Mouse (Mus musculus): Measurements from ENCODE around the gene Mdga2. TPM values are rescaled to one million over a fixed set of nuclear protein-coding genes. Genes with fewer than 3 reads are reported as not detected.

Mdga2 gene
- polyA plus RNA-seq, 1 experiment: not detected

GRCm38 (mm10) chr12:66734536-66734935 lies 487.8 kb downstream of the Mdga2 start:
- Histone ChIP-seq H3K36me3 (replicated peaks; ENCODE audit: low read length) (no peaks in the 10 kb centered on the region), H3K27me3 (replicated peaks) (no peaks in the 10 kb centered on the region), H3K9me3 (no peaks in the 10 kb centered on the region), H3K4me3 (replicated peaks) (no peak overlapping the region), H3K4me1 (peaks cover 3% of the 10 kb centered on the region; the same call in 1 of the 2 replicates)
- no peak for TF ChIP-seq FLI1 (IDR thresholded peaks at IDR 0.05; ENCODE audit: low read length)
- TF ChIP-seq GATA1 (IDR thresholded peaks at IDR 0.05; ENCODE audit: borderline replicate concordance, low read length): no peak

- Histone ChIP-seq H3K4me3 (replicated peaks) (no peak overlapping the region), H3K4me1 (no peaks in the 10 kb centered on the region), H3K27me3 (replicated peaks) (no peaks in the 10 kb centered on the region), H3K9me3 (no peaks in the 10 kb centered on the region), H3K36me3 (replicated peaks; ENCODE audit: low read length) (no peaks in the 10 kb centered on the region)
- TF ChIP-seq FLI1 (IDR thresholded peaks at IDR 0.05; ENCODE audit: low read length) (no peak), GATA1 (IDR thresholded peaks at IDR 0.05; ENCODE audit: borderline replicate concordance, low read length) (no peak)
These were observed 497.9 kb downstream of the Mdga2 start for GRCm38 (mm10) chr12:66724474-66724873.

GRCm38 (mm10) chr12:66708334-66708733 lies 514.0 kb downstream of the Mdga2 start:
- Histone ChIP-seq H3K4me3 (replicated peaks) (no peak overlapping the region), H3K27me3 (replicated peaks) (no peaks in the 10 kb centered on the region), H3K36me3 (replicated peaks; ENCODE audit: low read length) (no peaks in the 10 kb centered on the region), H3K9me3 (no peaks in the 10 kb centered on the region), H3K4me1 (no peaks in the 10 kb centered on the region)
- TF ChIP-seq GATA1 (IDR thresholded peaks at IDR 0.05; ENCODE audit: borderline replicate concordance, low read length): no peak
- TF ChIP-seq FLI1 (IDR thresholded peaks at IDR 0.05; ENCODE audit: low read length): no peak

- no peaks in the 10 kb centered on the region for H3K4me1 ChIP-seq
- H3K27me3 ChIP-seq (replicated peaks): no peaks in the 10 kb centered on the region
- H3K9me3 ChIP-seq: no peaks in the 10 kb centered on the region
- H3K4me3 ChIP-seq (replicated peaks): no peak overlapping the region
- TF ChIP-seq FLI1 (IDR thresholded peaks at IDR 0.05; ENCODE audit: low read length) (no peak), GATA1 (IDR thresholded peaks at IDR 0.05; ENCODE audit: borderline replicate concordance, low read length) (no peak)
- no peaks in the 10 kb centered on the region for H3K36me3 ChIP-seq (replicated peaks; ENCODE audit: low read length)
These were observed 514.9 kb downstream of the Mdga2 start for GRCm38 (mm10) chr12:66707431-66707830.

DNA sequence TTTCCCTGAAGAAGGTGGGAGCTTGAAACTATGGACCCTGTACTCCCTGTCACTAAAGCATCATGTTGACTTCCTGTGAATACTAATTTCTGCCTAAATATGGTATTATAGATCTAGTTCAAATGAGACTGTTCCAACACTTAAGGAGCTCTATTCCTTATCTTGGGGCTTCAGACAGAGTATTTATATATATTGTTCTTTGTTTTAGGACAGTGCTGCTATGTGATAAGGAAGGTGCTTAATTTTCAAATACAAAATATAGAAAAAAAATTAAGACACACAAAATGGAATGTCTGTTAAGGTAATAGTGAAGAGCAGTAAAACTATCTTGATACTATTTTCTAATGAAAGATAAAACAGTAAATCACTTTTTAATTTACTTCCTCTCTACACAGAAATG lies 517.3 kb downstream of the Mdga2 start:
- Histone ChIP-seq H3K4me1 (no peaks in the 10 kb centered on the region), H3K9me3 (no peaks in the 10 kb centered on the region), H3K27me3 (replicated peaks) (no peaks in the 10 kb centered on the region), H3K4me3 (replicated peaks) (no peak overlapping the region), H3K36me3 (replicated peaks; ENCODE audit: low read length) (no peaks in the 10 kb centered on the region)
- TF ChIP-seq FLI1 (IDR thresholded peaks at IDR 0.05; ENCODE audit: low read length): no peak
- no peak for TF ChIP-seq GATA1 (IDR thresholded peaks at IDR 0.05; ENCODE audit: borderline replicate concordance, low read length)

DNA sequence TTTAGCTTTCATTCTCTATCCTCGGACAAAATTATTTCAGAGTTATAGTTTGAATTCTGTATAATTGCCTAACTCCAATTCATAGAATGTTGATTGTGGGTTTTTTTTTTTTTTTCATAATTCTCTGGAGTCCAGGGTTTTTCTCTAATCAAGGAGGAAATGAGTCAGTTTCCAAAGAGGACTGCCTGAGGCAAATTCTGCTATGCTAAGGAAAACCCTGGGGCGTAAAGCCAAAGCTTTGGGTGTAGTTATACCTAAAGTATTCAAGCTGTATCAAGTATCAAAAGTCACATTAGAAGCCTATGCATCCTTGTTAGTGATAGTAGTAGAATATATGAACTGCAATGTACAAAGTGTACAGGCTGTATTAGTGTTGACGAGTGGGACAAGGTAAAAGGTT lies 519.6 kb downstream of the Mdga2 start:
- Histone ChIP-seq H3K36me3 (replicated peaks; ENCODE audit: low read length) (no peaks in the 10 kb centered on the region), H3K27me3 (replicated peaks) (no peaks in the 10 kb centered on the region), H3K9me3 (no peaks in the 10 kb centered on the region), H3K4me3 (replicated peaks) (no peak overlapping the region), H3K4me1 (no peaks in the 10 kb centered on the region)
- TF ChIP-seq GATA1 (IDR thresholded peaks at IDR 0.05; ENCODE audit: borderline replicate concordance, low read length): no peak
- no peak for TF ChIP-seq FLI1 (IDR thresholded peaks at IDR 0.05; ENCODE audit: low read length)

GRCm38 (mm10) chr12:66679558-66679957 lies 542.8 kb downstream of the Mdga2 start:
- no peaks in the 10 kb centered on the region for H3K27me3 ChIP-seq (replicated peaks)
- H3K4me1 ChIP-seq: peaks cover 4% of the 10 kb centered on the region; the same call in 1 of the 2 replicates
- H3K36me3 ChIP-seq (replicated peaks; ENCODE audit: low read length): no peaks in the 10 kb centered on the region
- H3K4me3 ChIP-seq (replicated peaks): no peak overlapping the region
- TF ChIP-seq FLI1 (IDR thresholded peaks at IDR 0.05; ENCODE audit: low read length) (no peak), GATA1 (IDR thresholded peaks at IDR 0.05; ENCODE audit: borderline replicate concordance, low read length) (no peak)
- H3K9me3 ChIP-seq: no peaks in the 10 kb centered on the region

DNA sequence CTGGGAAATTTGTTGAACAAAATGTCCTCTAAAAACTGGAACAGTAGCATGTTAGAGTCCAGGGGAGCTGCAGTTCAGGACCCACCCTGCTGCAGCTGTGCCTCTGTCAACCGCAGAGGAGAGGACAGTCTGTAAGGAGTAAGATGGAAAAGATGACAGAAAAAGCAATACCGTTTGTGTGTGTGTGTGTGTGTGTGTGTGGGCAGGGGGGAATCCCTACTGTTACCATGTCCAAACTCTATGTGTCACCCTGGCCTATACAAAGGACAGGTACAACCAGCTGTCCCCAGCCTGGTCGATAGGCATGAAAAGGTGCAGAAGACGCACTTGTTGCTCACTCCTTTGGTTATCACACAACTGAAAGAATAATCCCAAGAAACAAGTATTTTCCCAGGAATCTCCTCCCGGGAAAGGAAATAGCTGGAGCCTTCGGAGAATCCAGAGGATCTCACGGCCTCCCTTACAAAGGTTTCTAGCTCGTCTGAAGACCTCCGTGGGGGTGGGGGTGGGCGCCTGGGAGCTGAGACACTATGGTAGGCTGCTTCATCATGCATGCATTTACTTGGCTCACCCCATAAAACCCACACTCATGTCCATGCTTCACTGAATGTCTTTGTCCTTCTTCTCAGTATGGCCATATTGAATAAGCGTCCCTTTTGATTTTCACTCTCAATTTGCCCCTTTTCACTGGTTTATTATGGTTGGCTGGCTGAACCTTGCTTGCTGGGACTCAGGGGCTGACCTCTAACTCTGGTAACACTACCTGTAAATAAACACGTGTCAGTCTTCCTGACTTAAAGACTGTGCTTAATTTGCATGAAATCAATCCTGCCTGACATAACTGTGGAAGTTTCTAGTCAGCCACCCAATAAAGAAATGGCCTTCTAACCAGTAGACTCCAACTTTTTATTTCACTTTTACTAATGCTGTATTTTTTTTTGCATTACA lies 573.5 kb downstream of the Mdga2 start:
- no peaks in the 10 kb centered on the region for H3K9me3 ChIP-seq
- TF ChIP-seq GATA1 (IDR thresholded peaks at IDR 0.05; ENCODE audit: borderline replicate concordance, low read length) (no peak), FLI1 (IDR thresholded peaks at IDR 0.05; ENCODE audit: low read length) (no peak)
- no peaks in the 10 kb centered on the region for H3K36me3 ChIP-seq (replicated peaks; ENCODE audit: low read length)
- H3K27me3 ChIP-seq (replicated peaks): no peaks in the 10 kb centered on the region
- H3K4me1 ChIP-seq: no peaks in the 10 kb centered on the region
- no peak overlapping the region for H3K4me3 ChIP-seq (replicated peaks)

- TF ChIP-seq FLI1 (IDR thresholded peaks at IDR 0.05; ENCODE audit: low read length): no peak
- Histone ChIP-seq H3K4me1 (no peaks in the 10 kb centered on the region), H3K36me3 (replicated peaks; ENCODE audit: low read length) (no peaks in the 10 kb centered on the region), H3K4me3 (replicated peaks) (no peak overlapping the region), H3K9me3 (no peaks in the 10 kb centered on the region), H3K27me3 (replicated peaks) (no peaks in the 10 kb centered on the region)
These were observed 581.9 kb downstream of the Mdga2 start for GRCm38 (mm10) chr12:66640408-66640807.

DNA sequence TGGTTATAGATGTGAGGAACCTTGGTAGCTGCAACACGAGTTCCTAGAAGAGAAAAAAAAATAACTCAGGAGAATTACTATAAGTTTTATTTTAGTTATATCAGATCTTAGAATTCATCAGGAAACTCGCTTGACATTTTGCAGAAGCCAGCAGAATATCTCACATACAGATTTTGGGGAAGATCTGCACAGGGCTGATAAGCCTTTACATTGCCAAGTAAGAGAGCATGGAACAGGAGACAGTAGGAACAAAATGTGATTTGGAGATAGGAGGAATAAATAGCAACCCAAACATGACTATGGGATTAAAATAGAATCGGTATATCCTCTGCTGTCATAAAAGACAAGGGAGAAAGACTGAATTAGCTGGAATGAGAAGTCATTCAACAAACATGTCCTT lies 602.4 kb downstream of the Mdga2 start:
- Histone ChIP-seq H3K36me3 (replicated peaks; ENCODE audit: low read length) (no peaks in the 10 kb centered on the region), H3K9me3 (no peaks in the 10 kb centered on the region), H3K4me1 (no peaks in the 10 kb centered on the region), H3K4me3 (replicated peaks) (no peak overlapping the region), H3K27me3 (replicated peaks) (no peaks in the 10 kb centered on the region)
- TF ChIP-seq GATA1 (IDR thresholded peaks at IDR 0.05; ENCODE audit: borderline replicate concordance, low read length): no peak
- TF ChIP-seq FLI1 (IDR thresholded peaks at IDR 0.05; ENCODE audit: low read length): no peak

Data from megakaryocyte, embryonic 14.5 days (primary cell).